Mouse (Mus musculus) intestine, embryonic 14.5 days (tissue): ENCODE data around the gene Pdss1. TPM values are rescaled to one million over a fixed set of nuclear protein-coding genes. Genes with fewer than 3 reads are reported as not detected.

Source experiments
- ATAC-seq: fragments of 200-750 bp; cut with Nextera tagmentation; replicated peaks from 2 replicates; pipeline ENCODE4 v1.8.0; 2017; ENCODE audit warnings: low read depth, moderate number of reproducible peaks, moderate TSS enrichment, moderate library complexity; ENCODE audit not compliant: low FRiP score, low TSS enrichment
- DNase-seq: peaks from one replicate; pipeline ENCODE4 v3.0.0-alpha.2; 2018; ENCODE audit warnings: low spot score
- H3K27ac ChIP-seq: fragments of 300-500 bp; sonication (generic); 2 replicates; pipeline ENCODE4 v1.5.1; 2014; ENCODE audit warnings: low read depth, mild to moderate bottlenecking, control low read depth
- H3K27me3 ChIP-seq: fragments of 300-500 bp; sonication (generic); replicated peaks from 2 replicates; pipeline ENCODE4 v1.6.1; 2014; ENCODE audit warnings: low read length, control low read depth; ENCODE audit not compliant: control insufficient read depth, insufficient read depth
- H3K36me3 ChIP-seq: fragments of 300-500 bp; sonication (generic); 2 replicates; pipeline ENCODE4 v1.6.1; 2014; ENCODE audit warnings: low read length, control low read depth; ENCODE audit not compliant: control insufficient read depth, insufficient read depth
- H3K4me1 ChIP-seq: fragments of 300-500 bp; sonication (generic); replicated peaks from 2 replicates; pipeline ENCODE4 v1.6.1; 2014; ENCODE audit warnings: low read length, control low read depth, mixed read lengths; ENCODE audit not compliant: control insufficient read depth, insufficient read depth
- H3K4me2 ChIP-seq: fragments of 300-500 bp; sonication (generic); 2 replicates; pipeline ENCODE4 v1.6.1; 2014; ENCODE audit warnings: low read length
- H3K4me3 ChIP-seq: fragments of 300-500 bp; sonication (generic); 2 replicates; pipeline ENCODE4 v1.5.1; 2014; ENCODE audit warnings: low read depth, low read length, control low read depth, mixed read lengths
- H3K9ac ChIP-seq: fragments of 300-500 bp; sonication (generic); 2 replicates; pipeline ENCODE4 v1.6.1; 2014; ENCODE audit warnings: mild to moderate bottlenecking, low read length
- H3K9me3 ChIP-seq: fragments of 300-500 bp; sonication (generic); 2 replicates; pipeline ENCODE4 v1.6.1; 2016; ENCODE audit warnings: low read length, control low read depth; ENCODE audit not compliant: control insufficient read depth
- WGBS: fragments of 180-500 bp; shearing (Covaris S2); extraction: QIAGEN DNeasy Blood & Tissue Kit; methylation state at CpG from one replicate; pipeline ENCODE4 v1.1.7; 2014; 5-methylcytosine and 5-hydroxymethylcytosine counted together
- polyA plus RNA-seq: library from polyadenylated mRNA; unstranded; fragments of >200 nt; fragmentation: Nextera tagmentation; extraction: Ambion mirVana; gene quantifications from 2 replicates; pipeline ENCODE4 v1.2.1, GENCODE M21; 2014

The Pdss1 gene
- polyA plus RNA-seq, 1 experiment from 2014 or later, result 29.6 TPM

GRCm38 (mm10) chr2:22928259-22928658 lies 32.9 kb downstream of the Pdss1 start:
- Histone ChIP-seq H3K4me3 (no peak overlapping the region), H3K27ac (no peak overlapping the region), H3K9me3 (no peaks in the 10 kb centered on the region), H3K27me3 (no peaks in the 10 kb centered on the region), H3K4me2 (no peak overlapping the region), H3K36me3 (peaks cover 29% of the 10 kb centered on the region), H3K4me1 (no peaks in the 10 kb centered on the region), H3K9ac (no peak overlapping the region)
- WGBS, result 77% methylated on average over 2 of the region's 2 CpGs
- ATAC-seq, result no peak
- no peak for DNase-seq

GRCm38 (mm10) chr2:22933556-22933955 lies 38.2 kb downstream of the Pdss1 start:
- H3K9me3 ChIP-seq, result no peaks in the 10 kb centered on the region
- no peaks in the 10 kb centered on the region for H3K27me3 ChIP-seq
- ATAC-seq (no peak), DNase-seq (no peak)
- H3K36me3 ChIP-seq, result peaks cover 57% of the 10 kb centered on the region
- H3K4me1 ChIP-seq, result no peaks in the 10 kb centered on the region
- WGBS, result 88% methylated on average over 1 of the region's 1 CpGs
- no peak overlapping the region for H3K27ac ChIP-seq
- no peak overlapping the region for H3K9ac ChIP-seq
- H3K4me3 ChIP-seq, result no peak overlapping the region
- H3K4me2 ChIP-seq, result no peak overlapping the region

- Histone ChIP-seq H3K9me3 (no peaks in the 10 kb centered on the region), H3K27ac (no peak overlapping the region), H3K36me3 (peaks cover 23% of the 10 kb centered on the region), H3K4me1 (no peaks in the 10 kb centered on the region), H3K9ac (no peak overlapping the region), H3K4me2 (no peak overlapping the region), H3K4me3 (no peak overlapping the region), H3K27me3 (no peaks in the 10 kb centered on the region)
- ATAC-seq (no peak), DNase-seq (no peak)
- 40% methylated on average over 4 of the region's 4 CpGs for WGBS
These were observed 54.6 kb downstream of the Pdss1 start for GRCm38 (mm10) chr2:22949956-22950355.

- 87% methylated on average over 4 of the region's 4 CpGs for WGBS
These were observed 59.0 kb downstream of the Pdss1 start for GRCm38 (mm10) chr2:22954278-22954677.

GRCm38 (mm10) chr2:22955914-22956313 lies 60.6 kb downstream of the Pdss1 start:
- ATAC-seq (no peak), DNase-seq (no peak)
- Histone ChIP-seq H3K4me1 (no peaks in the 10 kb centered on the region), H3K4me3 (no peak overlapping the region), H3K9ac (no peak overlapping the region), H3K36me3 (peaks cover 11% of the 10 kb centered on the region; the same call in 1 of the 2 replicates), H3K27ac (no peak overlapping the region), H3K27me3 (no peaks in the 10 kb centered on the region), H3K9me3 (no peaks in the 10 kb centered on the region), H3K4me2 (no peak overlapping the region)
- 90% methylated on average over 5 of the region's 5 CpGs for WGBS

More at GRCm38 (mm10) chr2:22954278-22954677, 59.0 kb downstream of the Pdss1 start:
- no peak overlapping the region for H3K4me2 ChIP-seq
- ATAC-seq (no peak), DNase-seq (no peak)
- peaks cover 14% of the 10 kb centered on the region for H3K36me3 ChIP-seq
- no peaks in the 10 kb centered on the region for H3K9me3 ChIP-seq
- H3K4me1 ChIP-seq, result no peaks in the 10 kb centered on the region
- H3K27ac ChIP-seq, result no peak overlapping the region
- no peaks in the 10 kb centered on the region for H3K27me3 ChIP-seq
- H3K9ac ChIP-seq, result no peak overlapping the region
- no peak overlapping the region for H3K4me3 ChIP-seq

- no peak for ATAC-seq
These were observed 62.1 kb downstream of the Pdss1 start for GRCm38 (mm10) chr2:22957415-22957814.

GRCm38 (mm10) chr2:22961681-22962080 lies 66.4 kb downstream of the Pdss1 start:
- Histone ChIP-seq H3K9ac (no peak overlapping the region), H3K4me3 (no peak overlapping the region), H3K9me3 (no peaks in the 10 kb centered on the region), H3K27ac (no peak overlapping the region), H3K36me3 (peaks cover 11% of the 10 kb centered on the region; the same call in 1 of the 2 replicates), H3K27me3 (no peaks in the 10 kb centered on the region), H3K4me2 (no peak overlapping the region), H3K4me1 (no peaks in the 10 kb centered on the region; the same call in 1 of the 2 replicates)
- no peak for ATAC-seq
- no peak for DNase-seq
- WGBS, result 95% methylated on average over 2 of the region's 2 CpGs

More at GRCm38 (mm10) chr2:22957415-22957814, 62.1 kb downstream of the Pdss1 start:
- no peaks in the 10 kb centered on the region for H3K9me3 ChIP-seq
- H3K9ac ChIP-seq, result no peak overlapping the region
- 81% methylated on average over 1 of the region's 1 CpGs for WGBS
- no peak for DNase-seq
- H3K27ac ChIP-seq, result no peak overlapping the region
- peaks cover 11% of the 10 kb centered on the region; the same call in 1 of the 2 replicates for H3K36me3 ChIP-seq
- no peaks in the 10 kb centered on the region for H3K4me1 ChIP-seq
- no peaks in the 10 kb centered on the region for H3K27me3 ChIP-seq
- H3K4me2 ChIP-seq, result no peak overlapping the region
- H3K4me3 ChIP-seq, result no peak overlapping the region

- no peaks in the 10 kb centered on the region for H3K27me3 ChIP-seq
- 94% methylated on average over 8 of the region's 8 CpGs for WGBS
- DNase-seq (no peak), ATAC-seq (no peak)
- no peak overlapping the region for H3K9ac ChIP-seq
- H3K4me1 ChIP-seq, result no peaks in the 10 kb centered on the region; the same call in 1 of the 2 replicates
- H3K9me3 ChIP-seq, result no peaks in the 10 kb centered on the region
- no peak overlapping the region for H3K4me2 ChIP-seq
- H3K36me3 ChIP-seq, result peaks cover 6% of the 10 kb centered on the region; the same call in 1 of the 2 replicates
- no peak overlapping the region for H3K4me3 ChIP-seq
- no peak overlapping the region for H3K27ac ChIP-seq
These were observed 66.9 kb downstream of the Pdss1 start for GRCm38 (mm10) chr2:22962242-22962641.

GRCm38 (mm10) chr2:22962970-22963369 lies 67.6 kb downstream of the Pdss1 start:
- H3K9ac ChIP-seq, result no peak overlapping the region
- DNase-seq, result no peak
- no peak for ATAC-seq
- no peak overlapping the region for H3K4me2 ChIP-seq
- H3K36me3 ChIP-seq, result 0 out of 2 replicates have a peak, but pooled peaks cover 5% of the 10 kb centered on the region
- no peaks in the 10 kb centered on the region for H3K9me3 ChIP-seq
- WGBS, result 84% methylated on average over 3 of the region's 3 CpGs
- H3K4me1 ChIP-seq, result no peaks in the 10 kb centered on the region; the same call in 1 of the 2 replicates
- no peak overlapping the region for H3K27ac ChIP-seq
- no peak overlapping the region for H3K4me3 ChIP-seq
- no peaks in the 10 kb centered on the region for H3K27me3 ChIP-seq
